Comparison of ENCODE assay signal across 11 mouse cellular contexts in genomic region chr10:66357736-66358135, GRCm38 (mm10).
DNase-seq lines count a peak whose midpoint lies in the region; ATAC-seq and TF ChIP-seq lines count a peak whose summit lies in the region.
"Had no signal": no experiment of that assay in that cellular context is flagged by ENCODE, and none has a peak within 500 bp of the region (broad histone marks: within the 10 kb centered on the region; RNA-seq: fewer than 3 reads in every experiment).

No protein-coding gene starts in this region.

- DNase-seq in embryonic facial prominence, embryonic 10.5 days (ENCODE audit: low spot score): no peak
- peak; percentile 79 for DNase-seq in midbrain, postnatal 0 days (ENCODE audit: low spot score)
- peak; percentile 15 for DNase-seq in retina, adult 2 months (ENCODE audit: low read depth, low spot score)
- no peak for DNase-seq in heart, postnatal 36 days

- no peaks in the 10 kb centered on the region for H3K4me1 ChIP-seq in embryonic facial prominence, embryonic 12.5 days
- H3K4me1 ChIP-seq in embryonic facial prominence, embryonic 10.5 days: no peaks in the 10 kb centered on the region
- no peaks in the 10 kb centered on the region for H3K4me1 ChIP-seq in midbrain, postnatal 0 days (ENCODE audit: insufficient read depth, low read length)
- no peaks in the 10 kb centered on the region for H3K4me1 ChIP-seq in midbrain, embryonic 16.5 days (ENCODE audit: control insufficient read depth, insufficient read depth, low read length)
- no peaks in the 10 kb centered on the region for H3K4me1 ChIP-seq in forebrain, embryonic 12.5 days
- H3K4me1 ChIP-seq in liver, embryonic 12.5 days: no peaks in the 10 kb centered on the region
- H3K4me1 ChIP-seq: heart, embryonic 13.5 days; limb, embryonic 15.5 days had no signal

- ATAC-seq in embryonic facial prominence, embryonic 12.5 days (ENCODE audit: insufficient number of reproducible peaks, insufficient read depth, low FRiP score, low TSS enrichment): peak; percentile 41; the same call in 1 of the 2 replicates
- ATAC-seq in midbrain, postnatal 0 days (ENCODE audit: low FRiP score): no peak
- ATAC-seq in midbrain, embryonic 16.5 days: no peak
- ATAC-seq in forebrain, embryonic 12.5 days (ENCODE audit: low FRiP score): peak; percentile 51; the same call in 1 of the 2 replicates
- ATAC-seq in liver, embryonic 12.5 days: no peak

- no peaks in the 10 kb centered on the region for H3K27me3 ChIP-seq in embryonic facial prominence, embryonic 12.5 days
- H3K27me3 ChIP-seq in embryonic facial prominence, embryonic 10.5 days (replicated peaks; ENCODE audit: low read depth, poor library complexity, severe bottlenecking): no peaks in the 10 kb centered on the region
- no peaks in the 10 kb centered on the region for H3K27me3 ChIP-seq in midbrain, postnatal 0 days (ENCODE audit: insufficient read depth, low read length)
- H3K27me3 ChIP-seq in midbrain, embryonic 16.5 days (ENCODE audit: control insufficient read depth, insufficient read depth, low read depth, low read length): no peaks in the 10 kb centered on the region
- no peaks in the 10 kb centered on the region for H3K27me3 ChIP-seq in forebrain, embryonic 12.5 days
- no peaks in the 10 kb centered on the region for H3K27me3 ChIP-seq in liver, embryonic 12.5 days (replicated peaks)
- H3K27me3 ChIP-seq: heart, embryonic 13.5 days; limb, embryonic 15.5 days had no signal

- H3K36me3 ChIP-seq in embryonic facial prominence, embryonic 12.5 days: no peaks in the 10 kb centered on the region
- no peaks in the 10 kb centered on the region for H3K36me3 ChIP-seq in embryonic facial prominence, embryonic 10.5 days (replicated peaks)
- no peaks in the 10 kb centered on the region for H3K36me3 ChIP-seq in midbrain, postnatal 0 days (ENCODE audit: insufficient read depth, low read length)
- no peaks in the 10 kb centered on the region for H3K36me3 ChIP-seq in midbrain, embryonic 16.5 days (ENCODE audit: control insufficient read depth, insufficient read depth, low read length)
- H3K36me3 ChIP-seq in forebrain, embryonic 12.5 days (replicated peaks): no peaks in the 10 kb centered on the region
- no peaks in the 10 kb centered on the region for H3K36me3 ChIP-seq in liver, embryonic 12.5 days
- H3K36me3 ChIP-seq: heart, embryonic 13.5 days; limb, embryonic 15.5 days had no signal

- H3K27ac ChIP-seq in embryonic facial prominence, embryonic 12.5 days: no peak overlapping the region
- H3K27ac ChIP-seq in embryonic facial prominence, embryonic 10.5 days (replicated peaks): no peak overlapping the region
- H3K27ac ChIP-seq in midbrain, postnatal 0 days (ENCODE audit: low read depth, low read length): no peak overlapping the region
- H3K27ac ChIP-seq in midbrain, embryonic 16.5 days (ENCODE audit: low read length): no peak overlapping the region
- no peak overlapping the region for H3K27ac ChIP-seq in forebrain, embryonic 12.5 days
- H3K27ac ChIP-seq in liver, embryonic 12.5 days: no peak overlapping the region
- H3K27ac ChIP-seq: heart, embryonic 13.5 days; limb, embryonic 15.5 days; macrophage had no signal

- 87% methylated on average over 9 of the region's 9 CpGs for WGBS in embryonic facial prominence, embryonic 12.5 days
- 88% methylated on average over 9 of the region's 9 CpGs for WGBS in embryonic facial prominence, embryonic 10.5 days
- 73% methylated on average over 9 of the region's 9 CpGs for WGBS in midbrain, postnatal 0 days
- WGBS in midbrain, embryonic 16.5 days: 64% methylated on average over 9 of the region's 9 CpGs
- 57% methylated on average over 9 of the region's 9 CpGs for WGBS in forebrain, embryonic 12.5 days
- 80% methylated on average over 9 of the region's 9 CpGs for WGBS in liver, embryonic 12.5 days (ENCODE audit: insufficient replicate concordance)

- intact Hi-C loops in heart, postnatal 36 days (cut with DNase I): no loop called here

- TF ChIP-seq CTCF in midbrain, postnatal 0 days (IDR thresholded peaks at IDR 0.05): no peak

- H3K4me3 ChIP-seq in embryonic facial prominence, embryonic 12.5 days: no peak overlapping the region
- no peak overlapping the region for H3K4me3 ChIP-seq in embryonic facial prominence, embryonic 10.5 days
- H3K4me3 ChIP-seq in midbrain, postnatal 0 days (ENCODE audit: low read depth, low read length): no peak overlapping the region
- no peak overlapping the region for H3K4me3 ChIP-seq in midbrain, embryonic 16.5 days (ENCODE audit: low read depth, low read length)
- H3K4me3 ChIP-seq in forebrain, embryonic 12.5 days (replicated peaks): no peak overlapping the region
- H3K4me3 ChIP-seq in liver, embryonic 12.5 days: no peak overlapping the region
- H3K4me3 ChIP-seq: heart, embryonic 13.5 days; limb, embryonic 15.5 days had no signal

- H3K9me3 ChIP-seq in embryonic facial prominence, embryonic 12.5 days: no peaks in the 10 kb centered on the region
- H3K9me3 ChIP-seq in embryonic facial prominence, embryonic 10.5 days: no peaks in the 10 kb centered on the region
- H3K9me3 ChIP-seq in midbrain, postnatal 0 days (ENCODE audit: low read length): no peaks in the 10 kb centered on the region
- H3K9me3 ChIP-seq in midbrain, embryonic 16.5 days (replicated peaks; ENCODE audit: control insufficient read depth, low read length, poor library complexity, severe bottlenecking): no peaks in the 10 kb centered on the region
- H3K9me3 ChIP-seq in forebrain, embryonic 12.5 days: no peaks in the 10 kb centered on the region
- no peaks in the 10 kb centered on the region for H3K9me3 ChIP-seq in liver, embryonic 12.5 days (replicated peaks)
- H3K9me3 ChIP-seq: heart, embryonic 13.5 days; limb, embryonic 15.5 days had no signal

- no peak overlapping the region for H3K9ac ChIP-seq in embryonic facial prominence, embryonic 12.5 days
- H3K9ac ChIP-seq in midbrain, postnatal 0 days (replicated peaks; ENCODE audit: low read length, poor library complexity, severe bottlenecking): no peak overlapping the region
- H3K9ac ChIP-seq in midbrain, embryonic 16.5 days (ENCODE audit: low read depth, low read length): no peak overlapping the region
- H3K9ac ChIP-seq in forebrain, embryonic 12.5 days: no peak overlapping the region
- H3K9ac ChIP-seq in liver, embryonic 12.5 days: no peak overlapping the region
- H3K9ac ChIP-seq: heart, embryonic 13.5 days; limb, embryonic 15.5 days had no signal

- no peak overlapping the region for H3K4me2 ChIP-seq in embryonic facial prominence, embryonic 12.5 days (replicated peaks)
- no peak overlapping the region for H3K4me2 ChIP-seq in midbrain, postnatal 0 days (ENCODE audit: low read depth, low read length, poor library complexity, severe bottlenecking)
- no peak overlapping the region for H3K4me2 ChIP-seq in midbrain, embryonic 16.5 days (ENCODE audit: low read length)
- H3K4me2 ChIP-seq in forebrain, embryonic 12.5 days: no peak overlapping the region
- H3K4me2 ChIP-seq in liver, embryonic 12.5 days: no peak overlapping the region
- H3K4me2 ChIP-seq: heart, embryonic 13.5 days; limb, embryonic 15.5 days had no signal

Comparison
In these comparisons a context has a peak if more than half of its experiments do, and no peak if none do; other contexts are left out.
1. ATAC-seq: peak in embryonic facial prominence, embryonic 12.5 days (single experiment) and forebrain, embryonic 12.5 days (single experiment); none in midbrain, postnatal 0 days (single experiment), midbrain, embryonic 16.5 days (single experiment) and liver, embryonic 12.5 days (single experiment).
2. DNase-seq: peak in midbrain, postnatal 0 days (single experiment) and retina, adult 2 months (single experiment); none in embryonic facial prominence, embryonic 10.5 days (single experiment) and heart, postnatal 36 days (0 of 2).